Comparison of ENCODE assay signal across 8 mouse cellular contexts in the genomic region with DNA sequence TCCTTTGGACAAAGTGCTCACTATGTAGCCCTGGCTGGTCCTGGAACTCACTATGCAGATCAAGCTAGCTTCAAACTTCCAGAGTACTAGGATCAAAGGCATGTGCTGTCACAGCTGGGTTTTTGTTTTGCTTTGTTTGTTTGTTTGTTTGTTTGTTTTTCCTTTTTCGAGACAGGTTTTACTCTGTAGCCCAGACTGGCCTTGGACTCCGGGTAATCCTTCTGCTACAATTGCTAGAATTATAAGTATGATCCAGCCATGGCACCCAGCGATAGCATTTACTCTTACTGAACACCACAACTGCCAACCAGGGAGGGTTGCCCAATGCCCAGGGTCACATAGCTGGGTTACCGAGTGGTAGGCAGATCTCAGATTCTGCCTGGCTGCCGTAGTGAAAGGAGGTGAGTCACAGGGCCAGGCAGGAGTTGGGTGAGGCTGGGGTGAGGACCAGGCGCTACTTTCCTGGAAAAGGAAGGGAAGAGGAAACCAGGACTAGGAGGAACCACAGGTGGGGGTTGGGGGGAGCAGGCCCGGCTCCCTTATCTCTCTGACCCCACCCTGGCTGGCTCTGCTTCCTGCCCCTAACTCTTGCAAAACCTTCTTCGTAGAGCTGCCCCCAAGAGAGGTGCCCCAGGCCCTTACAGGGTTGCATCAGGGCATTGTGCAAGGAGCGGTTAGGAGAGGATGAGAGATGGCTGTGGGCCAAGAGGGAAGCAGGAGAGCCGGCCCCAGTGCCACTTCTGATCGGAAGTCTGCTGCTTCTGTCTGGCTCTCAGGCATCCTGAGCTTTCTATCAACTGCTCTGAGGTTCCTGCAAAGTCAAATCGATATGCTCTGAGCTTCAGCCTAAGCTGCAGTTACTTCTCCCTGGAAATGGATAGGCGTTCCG. TPM values are rescaled to one million over a fixed set of nuclear protein-coding genes. Genes with fewer than 3 reads are reported as not detected.
A peak's percentile ranks its signal among the peaks of the same experiment; 100 is the strongest.
DNase-seq lines count a peak whose midpoint lies in the region; ATAC-seq and TF ChIP-seq lines count a peak whose summit lies in the region.

No protein-coding gene starts in this region.

- 49% methylated on average over 14 of the region's 14 CpGs for WGBS in hindbrain, embryonic 12.5 days
- WGBS in midbrain, embryonic 15.5 days = 47% methylated on average over 14 of the region's 14 CpGs

- H3K4me2 ChIP-seq in hindbrain, embryonic 12.5 days (replicated peaks) = peak overlapping the region; percentile 28
- no peak overlapping the region for H3K4me2 ChIP-seq in midbrain, embryonic 15.5 days

- CTCF ChIA-PET in Patski (lab: Charles Lee) = interaction anchor here (0.8 to 4.0 kb wide), 10 partner anchors 11 to 304 kb away, joined by 3 to 21 read pairs (median 3); no protein-coding TSS in a partner anchor

- no peak for TF ChIP-seq CTCF in Patski (IDR thresholded peaks at IDR 0.05)

- no peak overlapping the region for H3K9ac ChIP-seq in hindbrain, embryonic 12.5 days
- no peak overlapping the region for H3K9ac ChIP-seq in midbrain, embryonic 15.5 days

- H3K27me3 ChIP-seq in Patski = no peaks in the 10 kb centered on the region
- H3K27me3 ChIP-seq in hindbrain, embryonic 12.5 days = no peaks in the 10 kb centered on the region
- H3K27me3 ChIP-seq in midbrain, embryonic 15.5 days (replicated peaks) = 0 out of 2 replicates have a peak, but pooled peaks cover 5% of the 10 kb centered on the region

- no peak overlapping the region for H3K4me3 ChIP-seq in hindbrain, embryonic 12.5 days
- H3K4me3 ChIP-seq in midbrain, embryonic 15.5 days = no peak overlapping the region

- H3K4me1 ChIP-seq in hindbrain, embryonic 12.5 days = peaks cover 35% of the 10 kb centered on the region
- H3K4me1 ChIP-seq in midbrain, embryonic 15.5 days = peaks cover 26% of the 10 kb centered on the region

- H3K36me3 ChIP-seq in hindbrain, embryonic 12.5 days = no peaks in the 10 kb centered on the region
- H3K36me3 ChIP-seq in midbrain, embryonic 15.5 days (replicated peaks) = no peaks in the 10 kb centered on the region

- ATAC-seq in Patski = peak; percentile 54
- ATAC-seq in hindbrain, embryonic 12.5 days (ENCODE audit: low FRiP score) = no peak
- no peak for ATAC-seq in midbrain, embryonic 15.5 days (replicated peaks)

- peak overlapping the region; percentile 66 for H3K27ac ChIP-seq in hindbrain, embryonic 12.5 days
- H3K27ac ChIP-seq in midbrain, embryonic 15.5 days = 0 out of 2 replicates have a peak overlapping the region, but pooled peaks have one; percentile 27

- in situ Hi-C loops in Patski (cut with MboI; ENCODE audit: low pct_unique_long_range_greater_than_20kb) = loop anchor here (5.0 to 10.0 kb wide), 3 partner anchors 39 to 127 kb away; no protein-coding TSS in a partner anchor

- H3K9me3 ChIP-seq in hindbrain, embryonic 12.5 days (replicated peaks) = no peaks in the 10 kb centered on the region
- H3K9me3 ChIP-seq in midbrain, embryonic 15.5 days = no peaks in the 10 kb centered on the region

- POLR2A ChIA-PET in Patski (lab: Charles Lee) = interaction anchor here (0.8 to 1.2 kb wide), 3 partner anchors 79 to 89 kb away, joined by 3 to 4 read pairs (median 4); no protein-coding TSS in a partner anchor

- peak; percentile 31 to 57 for DNase-seq in cerebellum, postnatal 14 days
- DNase-seq in cerebellum, adult 8-10 months = no peak
- DNase-seq in Patski (ENCODE audit: low read depth, low spot score) = no peak
- peak; percentile 85 for DNase-seq in fibroblast of lung, adult 2 months (ENCODE audit: low read depth)
- DNase-seq in liver = peak; percentile 71
- peak; percentile 87 for DNase-seq in yolk sac, embryonic 10.5 days (ENCODE audit: low spot score)

RNA-seq across cellular contexts. Expression of gene Id1, which starts 5.3 kb away (rescaled TPM):
- 117 TPM for polyA plus RNA-seq in Patski (2021)
- 157 and 159 TPM in 2 replicates for polyA plus RNA-seq in hindbrain, embryonic 12.5 days (2016; fragmentation: Nextera tagmentation; extraction: Ambion mirVana)
- 30.7 and 33.7 TPM in 2 replicates for polyA plus RNA-seq in midbrain, embryonic 15.5 days (2015; fragmentation: Nextera tagmentation; extraction: Ambion mirVana)

RNA-seq across cellular contexts. Expression of gene Cox4i2, which starts 12.6 kb away (rescaled TPM):
- polyA plus RNA-seq in Patski (2021) = 0.14 TPM
- 5.0 and 5.3 TPM in 2 replicates for polyA plus RNA-seq in hindbrain, embryonic 12.5 days (2016; fragmentation: Nextera tagmentation; extraction: Ambion mirVana)
- 5.2 and 6.4 TPM in 2 replicates for polyA plus RNA-seq in midbrain, embryonic 15.5 days (2015; fragmentation: Nextera tagmentation; extraction: Ambion mirVana)

RNA-seq across cellular contexts. Expression of gene Mcts2, which starts 54.6 kb away (rescaled TPM):
- polyA plus RNA-seq in Patski (2021) = 19.9 TPM
- 34.9 and 40.5 TPM in 2 replicates for polyA plus RNA-seq in hindbrain, embryonic 12.5 days (2016; fragmentation: Nextera tagmentation; extraction: Ambion mirVana)
- 33.7 and 34.3 TPM in 2 replicates for polyA plus RNA-seq in midbrain, embryonic 15.5 days (2015; fragmentation: Nextera tagmentation; extraction: Ambion mirVana)

Comparison
In these comparisons a context has a peak if more than half of its experiments do, and no peak if none do; other contexts are left out.
1. DNase-seq: peak in cerebellum, postnatal 14 days (2 of 2), fibroblast of lung, adult 2 months (single experiment), liver (single experiment) and yolk sac, embryonic 10.5 days (single experiment); none in cerebellum, adult 8-10 months (single experiment) and Patski (single experiment).